Mouse (Mus musculus) telencephalon, adult 2 months (tissue): ENCODE data around the gene Foxc1.

ENCODE experiments used
- DNase-seq: peaks from one replicate; pipeline ENCODE4 v3.0.0-alpha.2; 2011; ENCODE audit warnings: low read depth, low spot score

Foxc1 gene

DNA sequence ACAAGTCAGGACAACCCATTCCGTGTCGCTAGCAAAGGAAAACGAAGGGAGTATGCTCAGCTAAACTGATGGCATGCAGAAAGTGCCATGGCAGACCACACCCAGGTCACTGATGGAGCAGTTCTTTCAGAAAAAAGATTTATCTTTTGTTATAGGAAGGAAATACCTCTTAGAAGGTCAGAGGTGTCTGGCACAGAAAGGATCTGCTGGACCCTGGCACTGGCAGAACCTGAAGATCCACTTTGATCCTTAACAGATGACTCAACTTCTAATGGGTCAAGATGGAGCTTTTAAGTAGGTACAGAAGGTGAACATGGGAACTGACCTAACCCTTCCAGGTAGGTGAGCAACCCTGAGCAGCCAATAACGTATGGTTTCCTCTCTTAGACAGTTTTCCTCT, 29.4 kb downstream of the Foxc1 start:
- DNase-seq, result no peak

DNA sequence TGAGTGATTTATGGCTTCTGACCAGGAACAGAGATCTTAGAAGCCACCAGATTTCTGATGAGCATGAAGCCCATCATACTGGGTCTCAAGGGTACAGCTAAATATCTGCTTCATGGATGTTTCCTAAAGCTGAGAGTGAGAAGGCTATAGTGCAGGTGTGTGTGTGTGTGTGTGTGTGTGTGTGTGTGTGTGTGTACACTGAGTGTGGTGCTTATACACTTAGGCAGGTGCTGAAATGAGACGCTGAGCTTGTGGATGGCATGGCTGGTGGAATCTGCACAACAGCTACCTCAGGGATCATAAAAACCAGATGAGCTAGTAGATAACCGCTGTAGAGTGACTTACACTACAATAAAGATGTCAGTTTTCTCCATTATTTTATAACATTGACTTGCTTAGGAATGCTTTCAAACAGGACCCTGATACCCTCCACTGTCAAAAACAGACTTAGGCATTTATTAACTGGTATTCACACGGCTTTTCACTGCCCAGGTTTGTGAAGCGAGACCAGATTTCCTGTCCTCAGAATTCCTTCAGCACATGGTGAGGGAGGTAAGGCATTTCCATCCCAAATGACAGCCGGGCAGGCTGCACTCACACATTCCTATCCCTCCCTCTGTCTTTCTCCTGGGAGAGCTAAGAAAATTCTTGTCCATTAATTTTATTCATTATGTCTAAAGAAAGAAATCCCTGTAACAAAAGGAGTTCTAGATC, 43.0 kb downstream of the Foxc1 start:
- no peak for DNase-seq

DNA sequence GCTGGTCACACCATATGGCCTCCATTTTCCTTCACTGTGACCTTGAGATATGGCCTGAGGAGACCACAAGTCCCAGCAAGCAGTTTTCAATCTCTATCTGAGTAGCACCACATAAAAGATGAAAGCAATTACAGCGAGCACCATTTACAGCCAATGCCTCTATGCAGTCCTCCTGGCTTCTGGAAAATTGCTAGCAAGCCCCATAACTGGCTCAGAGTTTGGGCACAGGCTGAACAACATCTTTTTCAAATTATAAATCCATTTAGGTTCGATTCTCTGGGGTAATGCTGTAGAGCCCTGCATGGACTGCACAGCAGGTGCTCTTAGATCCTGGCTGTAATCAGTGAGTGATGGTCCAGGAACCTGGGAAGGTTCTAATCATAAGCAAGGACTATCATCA, 47.1 kb downstream of the Foxc1 start:
- DNase-seq, result no peak

DNA sequence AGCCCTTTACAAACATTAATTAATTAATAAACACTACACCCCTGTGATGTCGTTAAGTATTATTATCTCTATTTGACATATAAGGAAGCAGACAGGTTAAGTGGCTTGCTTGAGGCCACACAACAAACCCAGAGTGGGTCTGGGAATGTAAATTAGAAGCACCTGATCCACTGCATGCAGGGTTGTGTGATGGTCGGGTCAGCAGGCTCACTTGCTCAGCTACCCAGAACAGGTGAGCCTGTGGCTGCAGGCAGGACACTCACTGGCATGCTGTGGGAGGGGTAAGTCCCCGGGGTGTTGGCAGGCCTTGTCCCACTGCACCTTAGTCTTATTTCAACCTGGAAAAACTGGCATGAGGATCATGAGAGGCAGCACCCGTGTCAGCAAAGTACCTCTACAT, 47.6 kb downstream of the Foxc1 start:
- no peak for DNase-seq

DNA sequence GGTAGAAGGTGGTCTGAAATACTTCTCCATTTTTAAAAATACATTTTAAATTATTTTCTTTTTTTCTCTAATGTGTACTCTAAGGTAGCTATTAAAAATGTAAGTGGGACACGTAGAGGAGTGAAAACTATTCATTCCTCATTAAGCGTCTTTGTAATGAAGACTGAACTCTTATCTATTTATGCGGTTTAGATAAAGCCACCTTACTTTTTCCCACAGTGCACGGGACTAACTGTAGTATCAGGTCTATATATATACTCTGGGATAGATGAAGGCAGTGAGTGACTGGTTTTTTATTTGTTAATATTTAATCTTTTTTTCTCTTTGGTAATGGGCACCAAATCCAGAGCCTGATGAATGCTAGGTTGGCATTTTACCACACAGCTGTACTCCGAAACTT, 53.8 kb downstream of the Foxc1 start:
- DNase-seq, result no peak
